Mouse (Mus musculus) midbrain, embryonic 13.5 days (tissue): ENCODE measurements around the gene Gm9507. TPM values are rescaled to one million over a fixed set of nuclear protein-coding genes. Genes with fewer than 3 reads are reported as not detected.

Experiments
- polyA plus RNA-seq: library from polyadenylated mRNA; unstranded; fragments of >200 nt; fragmentation: Nextera tagmentation; extraction: Ambion mirVana; gene quantifications from 2 replicates; pipeline ENCODE4 v1.2.1, GENCODE M21; 2015

Gm9507 gene
- polyA plus RNA-seq, 1 experiment from 2014 or later = not detected

Other genes with a start within 250 kb of the Gm9507 start
- gene Pttg1ip, start 230.1 kb downstream of the Gm9507 start, polyA plus RNA-seq = 57.5 and 59.0 TPM in 2 replicates
- gene Sumo3, start 205.7 kb downstream of the Gm9507 start, polyA plus RNA-seq = 302 and 320 TPM in 2 replicates
- 2.5 TPM in 1 of 2 replicates, not detected in the other for gene Gm49325, start 205.6 kb downstream of the Gm9507 start, polyA plus RNA-seq
- 89.8 and 95.5 TPM in 2 replicates for gene Ube2g2, start 189.6 kb downstream of the Gm9507 start, polyA plus RNA-seq
- gene Tspear, start 125.3 kb downstream of the Gm9507 start, polyA plus RNA-seq = 0.67 and 1.2 TPM in 2 replicates
- not detected in 2 replicates for gene Gm19402, start 121.1 kb downstream of the Gm9507 start, polyA plus RNA-seq
- not detected in 2 replicates for gene Gm9508, start 114.6 kb downstream of the Gm9507 start, polyA plus RNA-seq
- not detected in 2 replicates for gene Gm10272, start 105.2 kb downstream of the Gm9507 start, polyA plus RNA-seq
- not detected in 2 replicates for gene Gm10024, start 100.4 kb downstream of the Gm9507 start, polyA plus RNA-seq
- not detected in 2 replicates for gene Gm10142, start 96.0 kb downstream of the Gm9507 start, polyA plus RNA-seq
- not detected in 2 replicates for gene Krtap12-1, start 91.2 kb downstream of the Gm9507 start, polyA plus RNA-seq
- not detected in 2 replicates for gene Gm10100, start 85.4 kb downstream of the Gm9507 start, polyA plus RNA-seq
- gene Gm18596, start 69.2 kb downstream of the Gm9507 start, polyA plus RNA-seq = not detected in 2 replicates
- gene Gm9736, start 60.5 kb downstream of the Gm9507 start, polyA plus RNA-seq = not detected in 2 replicates
- not detected in 2 replicates for gene Gm3233, start 52.2 kb downstream of the Gm9507 start, polyA plus RNA-seq
- not detected in 2 replicates for gene Gm3238, start 40.5 kb downstream of the Gm9507 start, polyA plus RNA-seq
- not detected in 2 replicates for gene Gm7138, start 34.9 kb downstream of the Gm9507 start, polyA plus RNA-seq
- not detected in 2 replicates for gene Gm3250, start 29.3 kb downstream of the Gm9507 start, polyA plus RNA-seq
- gene Gm7137, start 23.6 kb downstream of the Gm9507 start, polyA plus RNA-seq = not detected in 2 replicates
- gene Gm9639, start 16.8 kb downstream of the Gm9507 start, polyA plus RNA-seq = not detected in 2 replicates
- gene Gm19668, start 12.7 kb downstream of the Gm9507 start, polyA plus RNA-seq = not detected in 2 replicates
- not detected in 2 replicates for gene Gm2696, start 2.8 kb upstream of the Gm9507 start, polyA plus RNA-seq
- not detected in 2 replicates for gene Krtap10-4, start 15.3 kb upstream of the Gm9507 start, polyA plus RNA-seq
- not detected in 2 replicates for gene Krtap10-10, start 24.1 kb upstream of the Gm9507 start, polyA plus RNA-seq
- gene Gm36176, start 35.0 kb upstream of the Gm9507 start, polyA plus RNA-seq = not detected in 2 replicates
- not detected in 2 replicates for gene Gm10318, start 41.0 kb upstream of the Gm9507 start, polyA plus RNA-seq
- not detected in 2 replicates for gene Gm3285, start 50.1 kb upstream of the Gm9507 start, polyA plus RNA-seq
- 9.8 and 10.3 TPM in 2 replicates for gene Lrrc3, start 90.7 kb upstream of the Gm9507 start, polyA plus RNA-seq
- 2.7 and 3.3 TPM in 2 replicates for gene Trpm2, start 158.7 kb upstream of the Gm9507 start, polyA plus RNA-seq
- gene 1810043G02Rik, start 166.7 kb upstream of the Gm9507 start, polyA plus RNA-seq = 32.4 and 36.8 TPM in 2 replicates
- gene Pfkl, start 198.2 kb upstream of the Gm9507 start, polyA plus RNA-seq = 96.9 and 106 TPM in 2 replicates
- not detected in 2 replicates for gene Dnmt3l, start 230.1 kb upstream of the Gm9507 start, polyA plus RNA-seq
- gene Aire, start 231.8 kb upstream of the Gm9507 start, polyA plus RNA-seq = 0.10 and 0.24 TPM in 2 replicates